Mouse (Mus musculus): ENCODE results near the gene Gss.

DNA sequence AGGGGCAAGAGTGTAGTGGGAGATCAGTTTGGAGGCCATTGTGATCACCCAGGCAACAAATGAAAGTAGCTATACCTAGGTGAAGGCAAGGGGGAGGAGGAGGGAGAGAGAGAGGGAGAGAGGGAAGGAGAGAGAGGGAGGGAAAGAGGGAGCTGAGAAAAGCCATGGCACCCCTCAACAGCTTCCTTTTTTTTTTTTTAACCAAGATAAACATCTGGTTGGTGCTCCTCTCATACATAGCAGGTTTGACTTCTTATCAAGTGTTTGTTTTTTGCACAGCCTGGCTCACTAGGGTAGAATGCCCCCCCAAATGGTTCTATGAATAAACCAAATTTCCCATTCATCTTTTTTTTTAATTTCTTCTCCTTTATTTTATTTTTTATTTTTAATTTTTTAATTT is 56.3 kb downstream of the Gss start:
- TF ChIP-seq CTCF (IDR thresholded peaks at IDR 0.05) (no peak), POLR2A (IDR thresholded peaks at IDR 0.05; ENCODE audit: insufficient read depth, low read depth, low read length) (no peak), EP300 (IDR thresholded peaks at IDR 0.05; ENCODE audit: insufficient read depth, low read depth, low read length) (no peak)
